Mouse (Mus musculus) neural tube, embryonic 15.5 days (tissue): Measurements from ENCODE around the gene Nos3. TPM values are rescaled to one million over a fixed set of nuclear protein-coding genes. Genes with fewer than 3 reads are reported as not detected.

Experiments
- ATAC-seq: fragments of 200-750 bp; cut with Nextera tagmentation; 2 replicates; pipeline ENCODE4 v1.8.0; 2017; ENCODE audit warnings: mild to moderate bottlenecking, moderate TSS enrichment, moderate library complexity; ENCODE audit not compliant: low FRiP score
- H3K27ac ChIP-seq: fragments of 300-500 bp; sonication (generic); replicated peaks from 2 replicates; pipeline ENCODE4 v1.5.1; 2015; ENCODE audit warnings: mild to moderate bottlenecking, inconsistent platforms
- H3K27me3 ChIP-seq: fragments of 300-500 bp; sonication (generic); replicated peaks from 2 replicates; pipeline ENCODE4 v1.6.1; 2015; ENCODE audit warnings: inconsistent platforms
- H3K36me3 ChIP-seq: fragments of 300-500 bp; sonication (generic); 2 replicates; pipeline ENCODE4 v1.6.1; 2015; ENCODE audit warnings: inconsistent platforms
- H3K4me1 ChIP-seq: fragments of 300-500 bp; sonication (generic); 2 replicates; pipeline ENCODE4 v1.6.1; 2015; ENCODE audit warnings: inconsistent platforms
- H3K4me2 ChIP-seq: fragments of 300-500 bp; sonication (generic); 2 replicates; pipeline ENCODE4 v1.6.1; 2015; ENCODE audit warnings: inconsistent platforms, mild to moderate bottlenecking, moderate library complexity
- H3K4me3 ChIP-seq: fragments of 300-500 bp; sonication (generic); replicated peaks from 2 replicates; pipeline ENCODE4 v1.5.1; 2015; ENCODE audit warnings: mild to moderate bottlenecking, inconsistent platforms
- H3K9ac ChIP-seq: fragments of 300-500 bp; sonication (generic); replicated peaks from 2 replicates; pipeline ENCODE4 v1.6.1; 2015; ENCODE audit warnings: mild to moderate bottlenecking, inconsistent platforms
- H3K9me3 ChIP-seq: fragments of 300-500 bp; sonication (generic); replicated peaks from 2 replicates; pipeline ENCODE4 v1.6.1; 2016; ENCODE audit warnings: inconsistent platforms
- WGBS: fragments of 180-500 bp; shearing (Covaris S2); methylation state at CpG from one replicate; pipeline ENCODE4 v1.1.7; 2015; ENCODE audit warnings: mixed read lengths; 5-methylcytosine and 5-hydroxymethylcytosine counted together
- polyA plus RNA-seq: library from polyadenylated mRNA; unstranded; fragments of >200 nt; fragmentation: Nextera tagmentation; extraction: Ambion mirVana; gene quantifications from 2 replicates; pipeline ENCODE4 v1.2.1, GENCODE M21; 2015

Nos3 gene
- polyA plus RNA-seq, 1 experiment from 2014 or later: 9.3 TPM

GRCm38 (mm10) chr5:24347186-24347875 is 17.3 kb upstream of the Nos3 start:
- Histone ChIP-seq H3K27me3 (no peaks in the 10 kb centered on the region), H3K36me3 (peaks cover 4% of the 10 kb centered on the region; the same call in 1 of the 2 replicates), H3K9me3 (no peaks in the 10 kb centered on the region), H3K4me3 (peak overlapping the region; percentile 53), H3K9ac (peak overlapping the region; percentile 61; the same call in 1 of the 2 replicates), H3K27ac (peak overlapping the region; percentile 75), H3K4me1 (peaks cover 72% of the 10 kb centered on the region), H3K4me2 (peak overlapping the region; percentile 95)
- ATAC-seq: no peak
- WGBS: 49% methylated on average over 7 of the region's 7 CpGs

GRCm38 (mm10) chr5:24348128-24348527 is 16.5 kb upstream of the Nos3 start:
- H3K27me3 ChIP-seq: no peaks in the 10 kb centered on the region
- ATAC-seq: peak; percentile 25; the same call in 1 of the 2 replicates
- peak overlapping the region; percentile 95 for H3K4me2 ChIP-seq
- peaks cover 77% of the 10 kb centered on the region for H3K4me1 ChIP-seq
- H3K9me3 ChIP-seq: no peaks in the 10 kb centered on the region
- peak overlapping the region; percentile 53 for H3K4me3 ChIP-seq
- peak overlapping the region; percentile 61 for H3K9ac ChIP-seq
- peak overlapping the region; percentile 75 for H3K27ac ChIP-seq
- WGBS: under 1% methylated on average over 41 of the region's 41 CpGs
- H3K36me3 ChIP-seq: peaks cover 4% of the 10 kb centered on the region; the same call in 1 of the 2 replicates

- H3K27me3 ChIP-seq: no peaks in the 10 kb centered on the region
- no peaks in the 10 kb centered on the region for H3K9me3 ChIP-seq
- H3K36me3 ChIP-seq: peaks cover 4% of the 10 kb centered on the region; the same call in 1 of the 2 replicates
- peaks cover 78% of the 10 kb centered on the region for H3K4me1 ChIP-seq
- WGBS: 0% methylated on average over 26 of the region's 30 CpGs
- no peak for ATAC-seq
- H3K4me2 ChIP-seq: peak overlapping the region; percentile 95
- peak overlapping the region; percentile 53 for H3K4me3 ChIP-seq
- peak overlapping the region; percentile 75 for H3K27ac ChIP-seq
- peak overlapping the region; percentile 61 for H3K9ac ChIP-seq
Observed at GRCm38 (mm10) chr5:24348546-24348945, 16.1 kb upstream of the Nos3 start.

- Histone ChIP-seq H3K27ac (no peak overlapping the region), H3K4me3 (peak overlapping the region; percentile 83), H3K4me1 (peaks cover 66% of the 10 kb centered on the region), H3K27me3 (no peaks in the 10 kb centered on the region), H3K4me2 (peak overlapping the region; percentile 95), H3K36me3 (peaks cover 4% of the 10 kb centered on the region; the same call in 1 of the 2 replicates), H3K9me3 (no peaks in the 10 kb centered on the region), H3K9ac (peak overlapping the region; percentile 86)
- no peak for ATAC-seq
- 48% methylated on average over 3 of the region's 3 CpGs for WGBS
Observed at GRCm38 (mm10) chr5:24350073-24350472, 14.5 kb upstream of the Nos3 start.

- 30% methylated on average over 15 of the region's 15 CpGs for WGBS
- no peaks in the 10 kb centered on the region for H3K27me3 ChIP-seq
- peak overlapping the region; percentile 95 for H3K4me2 ChIP-seq
- peaks cover 60% of the 10 kb centered on the region for H3K4me1 ChIP-seq
- peak overlapping the region; percentile 94 for H3K27ac ChIP-seq
- peak overlapping the region; percentile 83 for H3K4me3 ChIP-seq
- ATAC-seq: peak; percentile 0; the same call in 1 of the 2 replicates
- H3K9me3 ChIP-seq: no peaks in the 10 kb centered on the region
- H3K9ac ChIP-seq: peak overlapping the region; percentile 86
- H3K36me3 ChIP-seq: peaks cover 2% of the 10 kb centered on the region; the same call in 1 of the 2 replicates
Observed at GRCm38 (mm10) chr5:24350531-24351250, 13.9 kb upstream of the Nos3 start.

- peak; percentile 37 for ATAC-seq
- H3K4me2 ChIP-seq: peak within 1 kb of the TSS; percentile 95
- peaks cover 60% of the 10 kb centered on the region for H3K4me1 ChIP-seq
- peak within 1 kb of the TSS; percentile 94 for H3K27ac ChIP-seq
- 0% methylated on average over 37 of the region's 53 CpGs for WGBS
- H3K36me3 ChIP-seq: no peaks in the 10 kb centered on the region
- no peaks in the 10 kb centered on the region for H3K9me3 ChIP-seq
- peak within 1 kb of the TSS; percentile 86 for H3K9ac ChIP-seq
- no peaks in the 10 kb centered on the region for H3K27me3 ChIP-seq
- peak within 1 kb of the TSS; percentile 83 for H3K4me3 ChIP-seq
Observed at GRCm38 (mm10) chr5:24351278-24351677, 13.3 kb upstream of the Nos3 start, which contains the start of gene Kcnh2. Kcnh2 (minus strand) TSS chr5:24351604.

- Histone ChIP-seq H3K9ac (peak overlapping the region; percentile 86), H3K27ac (peak overlapping the region; percentile 94), H3K4me1 (peaks cover 60% of the 10 kb centered on the region), H3K4me2 (peak overlapping the region; percentile 95), H3K36me3 (no peaks in the 10 kb centered on the region), H3K27me3 (no peaks in the 10 kb centered on the region), H3K4me3 (peak overlapping the region; percentile 83), H3K9me3 (no peaks in the 10 kb centered on the region)
- 1% methylated on average over 29 of the region's 41 CpGs for WGBS
- peak; percentile 92 for ATAC-seq
Observed at GRCm38 (mm10) chr5:24351701-24352171, 12.9 kb upstream of the Nos3 start.

GRCm38 (mm10) chr5:24352251-24352859 is 12.3 kb upstream of the Nos3 start:
- ATAC-seq: peak; percentile 19
- H3K27ac ChIP-seq: peak overlapping the region; percentile 94
- H3K27me3 ChIP-seq: no peaks in the 10 kb centered on the region
- H3K36me3 ChIP-seq: no peaks in the 10 kb centered on the region
- H3K4me2 ChIP-seq: peak overlapping the region; percentile 95
- WGBS: 1% methylated on average over 24 of the region's 24 CpGs
- H3K9ac ChIP-seq: peak overlapping the region; percentile 86
- no peaks in the 10 kb centered on the region for H3K9me3 ChIP-seq
- H3K4me1 ChIP-seq: peaks cover 60% of the 10 kb centered on the region
- peak overlapping the region; percentile 83 for H3K4me3 ChIP-seq

GRCm38 (mm10) chr5:24353327-24353726 is 11.3 kb upstream of the Nos3 start:
- H3K36me3 ChIP-seq: no peaks in the 10 kb centered on the region
- no peak overlapping the region for H3K4me3 ChIP-seq
- peaks cover 51% of the 10 kb centered on the region for H3K4me1 ChIP-seq
- no peaks in the 10 kb centered on the region for H3K9me3 ChIP-seq
- WGBS: 32% methylated on average over 4 of the region's 4 CpGs
- H3K27me3 ChIP-seq: no peaks in the 10 kb centered on the region
- peak overlapping the region; percentile 94 for H3K27ac ChIP-seq
- ATAC-seq: no peak
- 0 out of 2 replicates have a peak overlapping the region, but pooled peaks have one; percentile 86 for H3K9ac ChIP-seq
- H3K4me2 ChIP-seq: no peak overlapping the region

GRCm38 (mm10) chr5:24356764-24357163 is 7.8 kb upstream of the Nos3 start:
- Histone ChIP-seq H3K9ac (no peak overlapping the region), H3K4me3 (no peak overlapping the region), H3K9me3 (no peaks in the 10 kb centered on the region), H3K27ac (no peak overlapping the region), H3K4me1 (peaks cover 27% of the 10 kb centered on the region), H3K27me3 (no peaks in the 10 kb centered on the region), H3K4me2 (no peak overlapping the region), H3K36me3 (no peaks in the 10 kb centered on the region)
- ATAC-seq: no peak
- WGBS: 50% methylated on average over 4 of the region's 4 CpGs

- 16% methylated on average over 7 of the region's 7 CpGs for WGBS
Observed at GRCm38 (mm10) chr5:24357461-24357860, 7.1 kb upstream of the Nos3 start.

More at GRCm38 (mm10) chr5:24357461-24357860, 7.1 kb upstream of the Nos3 start:
- Histone ChIP-seq H3K9me3 (no peaks in the 10 kb centered on the region), H3K4me3 (no peak overlapping the region), H3K4me1 (peaks cover 21% of the 10 kb centered on the region), H3K27ac (no peak overlapping the region), H3K27me3 (no peaks in the 10 kb centered on the region), H3K4me2 (no peak overlapping the region), H3K9ac (no peak overlapping the region), H3K36me3 (no peaks in the 10 kb centered on the region)
- ATAC-seq: no peak
